Mouse (Mus musculus): ENCODE measurements at regions not wholly inside any gene's neighbourhood (a gene's known extent, or its start where the extent isn't known, plus 50 kb on each side); places are given as distances from the start of the nearest gene placed in this dataset.

DNA sequence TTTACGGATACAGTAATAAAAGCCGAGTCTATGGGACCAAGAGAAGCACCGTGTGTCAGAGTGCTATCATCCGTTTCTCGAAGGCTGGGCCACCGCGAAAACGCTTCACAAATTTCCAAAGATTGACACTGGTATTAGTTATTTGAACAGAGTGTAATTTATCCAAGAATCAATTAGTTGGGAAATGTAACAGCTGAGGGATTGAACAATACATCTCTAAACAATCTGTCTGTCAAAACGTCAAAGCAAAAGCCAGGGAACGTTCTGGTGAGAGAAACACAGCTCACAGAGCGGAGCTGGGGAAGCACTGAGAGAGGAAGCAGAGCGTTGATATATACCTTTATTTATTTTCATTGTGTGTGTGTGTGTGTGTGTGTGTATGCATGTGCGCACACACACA lies 498.1 kb upstream of the Fam19a5 start:
- TF ChIP-seq POLR2A (IDR thresholded peaks at IDR 0.05; ENCODE audit: control insufficient read depth, low read depth, low read length) (no peak), CTCF (IDR thresholded peaks at IDR 0.05; ENCODE audit: control insufficient read depth, insufficient read depth, insufficient replicate concordance, low read depth, low read length) (no peak)

All from testis, adult 2 months (tissue).